Mouse (Mus musculus) megakaryocyte progenitor cell, adult 5-6 weeks (primary cell): ENCODE data around the gene Dlx5. TPM values are rescaled to one million over a fixed set of nuclear protein-coding genes. Genes with fewer than 3 reads are reported as not detected.
A peak's percentile ranks its signal among the peaks of the same experiment; 100 is the strongest.

Source experiments
- ATAC-seq: replicated peaks from 2 replicates; pipeline ENCODE4 v1.8.0; 2016; ENCODE audit warnings: mild to moderate bottlenecking, moderate TSS enrichment, inconsistent platforms; ENCODE audit not compliant: poor library complexity
- total RNA-seq, 2 experiments: library from RNA; stranded (forward) in 1 of 2; stranded (reverse) in 1 of 2; fragments of 157-497, 149-512 nt in 1 of 2; fragments of 200-1000 nt in 1 of 2; gene quantifications; 2 replicates each; pipeline versions ENCODE4 v1.2.3 to v1.2.4; 2015 to 2017

Dlx5 gene
- not detected in 2 replicates for total RNA-seq (2015)
- not detected in 2 replicates for total RNA-seq (2017)

- no peak for ATAC-seq
These were observed at the start of gene Dlx5 for GRCm38 (mm10) chr6:6881638-6882190. Gene Dlx5, minus strand, starts transcription at chr6:6882085.

- no peak for ATAC-seq
These were observed 49.6 kb upstream of the Dlx5 start for GRCm38 (mm10) chr6:6931507-6931906.

GRCm38 (mm10) chr6:6930831-6931230 is 48.9 kb upstream of the Dlx5 start:
- ATAC-seq: no peak

- no peak for ATAC-seq
These were observed 43.4 kb upstream of the Dlx5 start for GRCm38 (mm10) chr6:6925264-6925663.

- ATAC-seq: no peak
These were observed 35.4 kb upstream of the Dlx5 start for GRCm38 (mm10) chr6:6917334-6917733.

- peak; percentile 80 for ATAC-seq
These were observed 33.6 kb upstream of the Dlx5 start for GRCm38 (mm10) chr6:6915526-6915915.

GRCm38 (mm10) chr6:6914849-6915525 is 33.1 kb upstream of the Dlx5 start:
- ATAC-seq: peak; percentile 87

GRCm38 (mm10) chr6:6914304-6914703 is 32.4 kb upstream of the Dlx5 start:
- ATAC-seq: no peak

GRCm38 (mm10) chr6:6909586-6909985 is 27.7 kb upstream of the Dlx5 start:
- ATAC-seq: no peak

- ATAC-seq: no peak
These were observed 8.2 kb upstream of the Dlx5 start for GRCm38 (mm10) chr6:6890047-6890446.

- no peak for ATAC-seq
These were observed 4.3 kb upstream of the Dlx5 start for GRCm38 (mm10) chr6:6886225-6886624.

GRCm38 (mm10) chr6:6884897-6885296 is 3.0 kb upstream of the Dlx5 start:
- ATAC-seq: peak; percentile 45; the same call in 1 of the 2 replicates

- ATAC-seq: no peak
These were observed 447 bp upstream of the Dlx5 start for GRCm38 (mm10) chr6:6882266-6882797.

GRCm38 (mm10) chr6:6881115-6881637 is 709 bp downstream of the Dlx5 start:
- ATAC-seq: no peak

- ATAC-seq: no peak
These were observed 1.3 kb downstream of the Dlx5 start for GRCm38 (mm10) chr6:6880361-6881114.

GRCm38 (mm10) chr6:6879371-6880325 is 2.2 kb downstream of the Dlx5 start:
- ATAC-seq: no peak

GRCm38 (mm10) chr6:6878841-6879291 is 3.0 kb downstream of the Dlx5 start:
- ATAC-seq: no peak

GRCm38 (mm10) chr6:6877981-6878840 is 3.7 kb downstream of the Dlx5 start:
- peak; percentile 22; the same call in 1 of the 2 replicates for ATAC-seq

- ATAC-seq: no peak
These were observed 4.5 kb downstream of the Dlx5 start for GRCm38 (mm10) chr6:6877346-6877910.
